Comparison of ENCODE assay signal across 8 mouse cellular contexts in the genomic region with DNA sequence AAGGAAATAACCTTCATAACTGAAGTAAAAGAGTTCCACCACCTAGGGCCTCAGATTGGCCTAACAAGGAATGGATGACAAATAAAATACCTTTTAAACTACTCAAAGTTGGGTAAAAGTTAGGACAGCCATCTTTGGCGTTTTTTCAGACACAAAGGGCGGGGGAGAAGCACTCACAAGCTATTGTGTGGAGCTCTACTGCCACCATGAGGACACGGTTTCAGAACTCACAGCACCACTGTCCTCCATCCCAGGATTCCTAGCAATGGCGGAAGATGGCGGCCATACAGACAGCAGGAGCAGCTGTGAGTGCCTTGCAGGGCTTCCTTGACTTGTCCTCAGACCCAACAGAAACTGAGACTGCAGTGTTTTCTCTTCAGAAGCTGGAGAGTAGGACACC.
DNase-seq lines count a peak whose midpoint lies in the region; ATAC-seq lines count a peak whose summit lies in the region.

No protein-coding gene starts in this region.

- H3K4me2 ChIP-seq in heart, embryonic 13.5 days = peak overlapping the region; percentile 25; the same call in 1 of the 2 replicates
- no peak overlapping the region for H3K4me2 ChIP-seq in limb, embryonic 11.5 days (ENCODE audit: low read depth, severe bottlenecking)
- no peak overlapping the region for H3K4me2 ChIP-seq in midbrain, embryonic 16.5 days (ENCODE audit: low read length)

- 64% methylated on average over 5 of the region's 5 CpGs for WGBS in heart, embryonic 13.5 days
- 69% methylated on average over 5 of the region's 5 CpGs for WGBS in limb, embryonic 11.5 days
- WGBS in midbrain, embryonic 16.5 days = 84% methylated on average over 5 of the region's 5 CpGs

- no peak overlapping the region for H3K9ac ChIP-seq in heart, embryonic 13.5 days
- no peak overlapping the region for H3K9ac ChIP-seq in limb, embryonic 11.5 days (ENCODE audit: low read length)
- H3K9ac ChIP-seq in midbrain, embryonic 16.5 days (ENCODE audit: low read depth, low read length) = no peak overlapping the region

- H3K4me3 ChIP-seq in megakaryocyte, embryonic 14.5 days (replicated peaks) = peak overlapping the region; percentile 87
- H3K4me3 ChIP-seq in heart, embryonic 13.5 days = peak overlapping the region; percentile 18; the same call in 1 of the 2 replicates
- H3K4me3 ChIP-seq in limb, embryonic 11.5 days (ENCODE audit: low read depth, low read length) = no peak overlapping the region
- no peak overlapping the region for H3K4me3 ChIP-seq in midbrain, embryonic 16.5 days (ENCODE audit: low read depth, low read length)

- no peaks in the 10 kb centered on the region for H3K9me3 ChIP-seq in megakaryocyte, embryonic 14.5 days
- no peaks in the 10 kb centered on the region for H3K9me3 ChIP-seq in heart, embryonic 13.5 days
- H3K9me3 ChIP-seq in limb, embryonic 11.5 days (ENCODE audit: control insufficient read depth, low read length) = no peaks in the 10 kb centered on the region
- no peaks in the 10 kb centered on the region for H3K9me3 ChIP-seq in midbrain, embryonic 16.5 days (replicated peaks; ENCODE audit: control insufficient read depth, low read length, poor library complexity, severe bottlenecking)

- no peak overlapping the region for H3K27ac ChIP-seq in heart, embryonic 13.5 days (replicated peaks)
- no peak overlapping the region for H3K27ac ChIP-seq in limb, embryonic 11.5 days (replicated peaks; ENCODE audit: low read depth, low read length)
- no peak overlapping the region for H3K27ac ChIP-seq in midbrain, embryonic 16.5 days (ENCODE audit: low read length)

- H3K27me3 ChIP-seq in megakaryocyte, embryonic 14.5 days (replicated peaks) = no peaks in the 10 kb centered on the region
- no peaks in the 10 kb centered on the region for H3K27me3 ChIP-seq in heart, embryonic 13.5 days (replicated peaks)
- H3K27me3 ChIP-seq in limb, embryonic 11.5 days (ENCODE audit: control insufficient read depth, insufficient read depth, low read length) = no peaks in the 10 kb centered on the region
- H3K27me3 ChIP-seq in midbrain, embryonic 16.5 days (ENCODE audit: control insufficient read depth, insufficient read depth, low read depth, low read length) = no peaks in the 10 kb centered on the region

- H3K4me1 ChIP-seq in megakaryocyte, embryonic 14.5 days = peaks cover 77% of the 10 kb centered on the region
- H3K4me1 ChIP-seq in heart, embryonic 13.5 days = no peaks in the 10 kb centered on the region
- H3K4me1 ChIP-seq in limb, embryonic 11.5 days (ENCODE audit: control insufficient read depth, insufficient read depth, low read length) = no peaks in the 10 kb centered on the region
- H3K4me1 ChIP-seq in midbrain, embryonic 16.5 days (ENCODE audit: control insufficient read depth, insufficient read depth, low read length) = no peaks in the 10 kb centered on the region

- peaks cover 50% of the 10 kb centered on the region for H3K36me3 ChIP-seq in megakaryocyte, embryonic 14.5 days (replicated peaks; ENCODE audit: low read length)
- peaks cover 68% of the 10 kb centered on the region for H3K36me3 ChIP-seq in heart, embryonic 13.5 days
- H3K36me3 ChIP-seq in limb, embryonic 11.5 days (ENCODE audit: control insufficient read depth, insufficient read depth, low read length) = no peaks in the 10 kb centered on the region
- no peaks in the 10 kb centered on the region for H3K36me3 ChIP-seq in midbrain, embryonic 16.5 days (ENCODE audit: control insufficient read depth, insufficient read depth, low read length)

- peak; percentile 73 for DNase-seq in cerebellum, adult 11 months
- no peak for DNase-seq in cerebellum, adult 9-11 months
- peak; percentile 77 for DNase-seq in limb, embryonic 11.5 days (ENCODE audit: low spot score)

- no peak for ATAC-seq in megakaryocyte, adult 5-6 weeks (ENCODE audit: poor library complexity, severe bottlenecking)
- ATAC-seq in heart, embryonic 13.5 days (ENCODE audit: extremely low read depth, insufficient number of reproducible peaks, low FRiP score, low TSS enrichment) = no peak
- ATAC-seq in limb, embryonic 11.5 days (ENCODE audit: insufficient number of reproducible peaks, low FRiP score, low TSS enrichment, low read depth) = no peak
- ATAC-seq in midbrain, embryonic 16.5 days = 0 out of 2 replicates have a peak, but pooled peaks have one; percentile 25
- no peak for ATAC-seq in megakaryocyte-erythroid progenitor cell, adult 5-6 weeks (replicated peaks; ENCODE audit: low FRiP score, low TSS enrichment, poor library complexity, severe bottlenecking)

Comparison
In these comparisons a context has a peak if more than half of its experiments do, and no peak if none do; other contexts are left out.
1. H3K4me3 ChIP-seq: peak in megakaryocyte, embryonic 14.5 days (single experiment) and heart, embryonic 13.5 days (single experiment); none in limb, embryonic 11.5 days (single experiment) and midbrain, embryonic 16.5 days (single experiment).